Mouse (Mus musculus) intestine, embryonic 15.5 days (tissue): Measurements from ENCODE around the gene Fndc3b. TPM values are rescaled to one million over a fixed set of nuclear protein-coding genes. Genes with fewer than 3 reads are reported as not detected.

Experiments
- ATAC-seq: fragments of 200-750 bp; cut with Nextera tagmentation; 2 replicates; pipeline ENCODE4 v1.8.0; 2017; ENCODE audit warnings: moderate TSS enrichment, moderate library complexity
- H3K27ac ChIP-seq: fragments of 300-500 bp; sonication (generic); 2 replicates; pipeline ENCODE4 v1.5.1; 2015; ENCODE audit warnings: mild to moderate bottlenecking, inconsistent platforms
- H3K27me3 ChIP-seq: fragments of 300-500 bp; sonication (generic); replicated peaks from 2 replicates; pipeline ENCODE4 v1.6.1; 2015; ENCODE audit warnings: inconsistent platforms
- H3K36me3 ChIP-seq: fragments of 300-500 bp; sonication (generic); 2 replicates; pipeline ENCODE4 v1.6.1; 2015; ENCODE audit warnings: inconsistent platforms
- H3K4me1 ChIP-seq: fragments of 300-500 bp; sonication (generic); replicated peaks from 2 replicates; pipeline ENCODE4 v1.6.1; 2015; ENCODE audit warnings: inconsistent platforms
- H3K4me2 ChIP-seq: fragments of 300-500 bp; sonication (generic); replicated peaks from 2 replicates; pipeline ENCODE4 v1.6.1; 2015; ENCODE audit warnings: mild to moderate bottlenecking, inconsistent platforms
- H3K4me3 ChIP-seq: fragments of 300-500 bp; sonication (generic); replicated peaks from 2 replicates; pipeline ENCODE4 v1.5.1; 2015; ENCODE audit warnings: inconsistent platforms
- H3K9ac ChIP-seq: fragments of 300-500 bp; sonication (generic); 2 replicates; pipeline ENCODE4 v1.6.1; 2015; ENCODE audit warnings: inconsistent platforms
- H3K9me3 ChIP-seq: fragments of 300-500 bp; sonication (generic); 2 replicates; pipeline ENCODE4 v1.6.1; 2016; ENCODE audit warnings: inconsistent platforms
- WGBS: fragments of 180-500 bp; shearing (Covaris S2); methylation state at CpG from one replicate; pipeline ENCODE4 v1.1.7; 2015; 5-methylcytosine and 5-hydroxymethylcytosine counted together
- polyA plus RNA-seq: library from polyadenylated mRNA; unstranded; fragments of >200 nt; fragmentation: Nextera tagmentation; extraction: Ambion mirVana; gene quantifications from 2 replicates; pipeline ENCODE4 v1.2.1, GENCODE M21; 2015

Fndc3b gene
- polyA plus RNA-seq, 1 experiment from 2014 or later, result 20.1 TPM

DNA sequence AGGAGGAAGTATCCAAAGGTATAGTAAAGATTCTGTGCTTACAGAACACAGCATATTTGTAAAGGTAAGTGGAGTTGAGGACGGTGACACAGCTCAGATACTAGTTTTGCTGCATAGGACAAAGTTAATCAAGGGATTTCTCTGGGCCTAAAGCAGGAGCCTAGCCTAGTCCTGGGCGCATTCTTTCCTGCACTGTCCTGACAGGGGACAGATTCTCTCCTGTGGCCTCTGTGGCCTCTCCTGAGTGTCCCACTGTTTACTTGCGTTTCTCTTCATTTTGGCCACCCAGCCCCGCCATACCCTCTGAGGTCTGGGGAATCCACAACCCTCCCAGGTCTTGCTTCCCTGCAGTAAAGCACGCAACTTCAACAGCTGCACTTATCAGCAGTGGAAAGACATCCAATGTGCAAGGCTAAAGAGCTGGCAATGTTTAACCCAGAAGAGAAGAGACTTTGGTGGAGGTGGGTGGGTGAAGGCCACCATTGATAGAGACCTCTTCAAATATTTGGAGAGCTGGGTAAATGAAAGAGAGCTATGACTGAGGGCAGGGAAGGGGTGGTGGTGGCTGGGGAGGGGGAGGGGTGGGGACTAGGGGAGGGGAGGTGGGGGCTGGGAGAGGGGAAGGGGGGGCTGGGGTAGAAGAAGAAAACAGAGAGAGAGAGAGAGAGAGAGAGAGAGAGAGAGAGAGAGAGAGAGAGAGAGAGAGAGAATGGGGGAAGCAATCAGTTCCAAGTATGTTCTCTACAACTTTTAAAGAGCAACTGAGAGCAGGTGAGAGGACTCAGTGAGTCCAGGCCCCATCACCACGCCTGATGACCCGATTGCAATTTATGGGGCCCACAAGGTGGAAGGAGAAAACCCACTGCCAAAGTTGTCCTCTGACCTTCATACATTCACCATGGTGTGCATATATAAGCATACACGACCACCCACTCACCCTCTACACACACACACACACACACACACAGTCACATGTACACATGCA lies 18.0 kb upstream of the Fndc3b start:
- H3K4me2 ChIP-seq, result no peak overlapping the region; the same call in 1 of the 2 replicates
- no peaks in the 10 kb centered on the region for H3K9me3 ChIP-seq
- no peak overlapping the region for H3K9ac ChIP-seq
- peak overlapping the region; percentile 81 for H3K27ac ChIP-seq
- peak; percentile 77 for ATAC-seq
- whole genome bisulfite sequencing, result 54% methylated on average over 8 of the region's 8 CpGs
- H3K4me1 ChIP-seq, result peaks cover 12% of the 10 kb centered on the region; the same call in 1 of the 2 replicates
- no peaks in the 10 kb centered on the region for H3K27me3 ChIP-seq
- H3K4me3 ChIP-seq, result no peak overlapping the region
- H3K36me3 ChIP-seq, result no peaks in the 10 kb centered on the region

- no peak overlapping the region for H3K9ac ChIP-seq
- ATAC-seq, result no peak
- WGBS, result 12% methylated on average over 7 of the region's 7 CpGs
- H3K36me3 ChIP-seq, result no peaks in the 10 kb centered on the region
- H3K27ac ChIP-seq, result no peak overlapping the region
- no peaks in the 10 kb centered on the region for H3K9me3 ChIP-seq
- H3K4me1 ChIP-seq, result peaks cover 12% of the 10 kb centered on the region; the same call in 1 of the 2 replicates
- H3K4me2 ChIP-seq, result no peak overlapping the region
- no peak overlapping the region for H3K4me3 ChIP-seq
- no peaks in the 10 kb centered on the region for H3K27me3 ChIP-seq
Observed at GRCm38 (mm10) chr3:27728176-27728575, 17.1 kb upstream of the Fndc3b start.

GRCm38 (mm10) chr3:27725752-27726151 lies 14.6 kb upstream of the Fndc3b start:
- Histone ChIP-seq H3K27ac (no peak overlapping the region), H3K4me2 (no peak overlapping the region), H3K27me3 (no peaks in the 10 kb centered on the region), H3K9me3 (no peaks in the 10 kb centered on the region), H3K36me3 (no peaks in the 10 kb centered on the region), H3K4me1 (peaks cover 12% of the 10 kb centered on the region; the same call in 1 of the 2 replicates), H3K9ac (no peak overlapping the region), H3K4me3 (no peak overlapping the region)
- WGBS, result 74% methylated on average over 6 of the region's 6 CpGs
- ATAC-seq, result no peak

- H3K4me3 ChIP-seq, result no peak overlapping the region
- H3K9me3 ChIP-seq, result no peaks in the 10 kb centered on the region
- no peak overlapping the region for H3K27ac ChIP-seq
- 20% methylated on average over 8 of the region's 8 CpGs for WGBS
- no peaks in the 10 kb centered on the region for H3K36me3 ChIP-seq
- peaks cover 12% of the 10 kb centered on the region; the same call in 1 of the 2 replicates for H3K4me1 ChIP-seq
- no peak overlapping the region for H3K9ac ChIP-seq
- peak; percentile 85 for ATAC-seq
- no peak overlapping the region for H3K4me2 ChIP-seq
- no peaks in the 10 kb centered on the region for H3K27me3 ChIP-seq
Observed at GRCm38 (mm10) chr3:27724208-27724607, 13.1 kb upstream of the Fndc3b start.

GRCm38 (mm10) chr3:27718829-27719365 lies 7.8 kb upstream of the Fndc3b start:
- H3K27me3 ChIP-seq, result no peaks in the 10 kb centered on the region
- no peak overlapping the region for H3K4me2 ChIP-seq
- no peak for ATAC-seq
- no peaks in the 10 kb centered on the region for H3K4me1 ChIP-seq
- no peaks in the 10 kb centered on the region for H3K36me3 ChIP-seq
- no peak overlapping the region for H3K4me3 ChIP-seq
- WGBS, result 65% methylated on average over 5 of the region's 5 CpGs
- no peaks in the 10 kb centered on the region for H3K9me3 ChIP-seq
- no peak overlapping the region for H3K27ac ChIP-seq
- H3K9ac ChIP-seq, result no peak overlapping the region

DNA sequence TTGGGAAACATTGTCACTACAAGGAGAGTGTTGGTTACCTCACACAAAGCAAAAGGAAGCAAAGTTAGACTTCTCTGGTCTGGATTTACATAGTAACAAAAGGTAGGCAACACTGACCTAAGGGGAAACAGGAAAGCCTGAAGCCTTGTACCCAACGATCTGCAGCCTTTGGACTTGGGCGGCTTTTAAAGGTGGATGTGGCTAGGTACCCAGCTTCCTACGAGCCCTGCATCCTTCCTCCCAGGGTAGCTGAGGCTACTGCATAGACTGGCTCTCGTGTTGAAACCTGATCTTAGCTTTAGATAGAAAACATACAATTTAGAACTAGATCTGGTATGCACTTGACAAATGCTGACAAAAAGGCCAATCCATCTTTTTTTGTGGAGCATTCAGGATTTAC lies 2.9 kb upstream of the Fndc3b start:
- no peaks in the 10 kb centered on the region for H3K9me3 ChIP-seq
- 69% methylated on average over 4 of the region's 4 CpGs for WGBS
- H3K36me3 ChIP-seq, result no peaks in the 10 kb centered on the region
- H3K27me3 ChIP-seq, result no peaks in the 10 kb centered on the region
- H3K4me2 ChIP-seq, result no peak overlapping the region
- no peak overlapping the region for H3K4me3 ChIP-seq
- H3K27ac ChIP-seq, result no peak overlapping the region
- no peak for ATAC-seq
- H3K4me1 ChIP-seq, result peaks cover 3% of the 10 kb centered on the region; the same call in 1 of the 2 replicates
- no peak overlapping the region for H3K9ac ChIP-seq

DNA sequence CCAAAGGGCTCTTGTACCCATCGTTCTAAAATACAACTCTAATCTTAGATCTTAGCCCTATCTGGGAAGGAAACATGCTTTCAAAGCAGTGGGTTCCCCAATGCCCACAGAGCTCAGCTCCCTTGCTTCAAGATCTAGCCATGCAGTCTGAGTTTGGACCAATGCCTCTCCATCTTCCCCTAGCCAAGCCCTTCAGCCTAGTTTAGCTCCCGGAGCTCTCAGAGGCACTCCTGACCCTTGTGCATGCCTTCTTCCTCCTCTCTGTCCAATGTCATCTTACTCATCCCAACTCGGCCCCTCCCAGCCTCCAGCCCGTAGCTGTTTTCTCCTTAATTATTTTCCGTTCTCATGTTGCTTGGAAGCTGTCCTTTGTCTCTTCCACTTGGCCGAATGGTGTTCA lies 1.3 kb upstream of the Fndc3b start:
- Histone ChIP-seq H3K36me3 (no peaks in the 10 kb centered on the region), H3K4me1 (peaks cover 7% of the 10 kb centered on the region), H3K4me2 (no peak overlapping the region), H3K4me3 (no peak overlapping the region), H3K27ac (no peak overlapping the region), H3K9me3 (no peaks in the 10 kb centered on the region), H3K27me3 (no peaks in the 10 kb centered on the region), H3K9ac (no peak overlapping the region)
- WGBS, result 66% methylated on average over 6 of the region's 6 CpGs
- no peak for ATAC-seq

- Histone ChIP-seq H3K27ac (peak overlapping the region; percentile 99), H3K9ac (peak overlapping the region; percentile 92), H3K27me3 (no peaks in the 10 kb centered on the region), H3K4me2 (peak overlapping the region; percentile 74), H3K4me3 (peak overlapping the region; percentile 97), H3K9me3 (no peaks in the 10 kb centered on the region), H3K4me1 (peaks cover 20% of the 10 kb centered on the region), H3K36me3 (no peaks in the 10 kb centered on the region)
- WGBS, result under 1% methylated on average over 86 of the region's 86 CpGs
- peak; percentile 82 for ATAC-seq
Observed at GRCm38 (mm10) chr3:27709906-27710647, 1.0 kb downstream of the Fndc3b start.

- no peaks in the 10 kb centered on the region for H3K27me3 ChIP-seq
- peaks cover 25% of the 10 kb centered on the region for H3K4me1 ChIP-seq
- H3K4me3 ChIP-seq, result peak overlapping the region; percentile 97
- H3K9ac ChIP-seq, result peak overlapping the region; percentile 92
- no peaks in the 10 kb centered on the region for H3K36me3 ChIP-seq
- peak overlapping the region; percentile 99 for H3K27ac ChIP-seq
- H3K4me2 ChIP-seq, result peak overlapping the region; percentile 74
- WGBS, result 2% methylated on average over 22 of the region's 22 CpGs
- no peaks in the 10 kb centered on the region for H3K9me3 ChIP-seq
- peak; percentile 16 for ATAC-seq
Observed at GRCm38 (mm10) chr3:27709096-27709905, 1.8 kb downstream of the Fndc3b start.

- Histone ChIP-seq H3K4me3 (peak overlapping the region; percentile 97), H3K36me3 (no peaks in the 10 kb centered on the region), H3K27me3 (no peaks in the 10 kb centered on the region), H3K9me3 (no peaks in the 10 kb centered on the region), H3K27ac (no peak overlapping the region), H3K9ac (peak overlapping the region; percentile 92; the same call in 1 of the 2 replicates), H3K4me2 (peak overlapping the region; percentile 74), H3K4me1 (peaks cover 25% of the 10 kb centered on the region)
- ATAC-seq, result no peak
- WGBS, result 20% methylated on average over 5 of the region's 5 CpGs
Observed at GRCm38 (mm10) chr3:27708581-27708980, 2.5 kb downstream of the Fndc3b start.

- Histone ChIP-seq H3K9ac (no peak overlapping the region), H3K4me1 (peaks cover 25% of the 10 kb centered on the region), H3K9me3 (no peaks in the 10 kb centered on the region), H3K27me3 (no peaks in the 10 kb centered on the region), H3K27ac (no peak overlapping the region), H3K4me2 (no peak overlapping the region), H3K4me3 (no peak overlapping the region), H3K36me3 (no peaks in the 10 kb centered on the region)
- ATAC-seq, result no peak
- 38% methylated on average over 6 of the region's 6 CpGs for WGBS
Observed at GRCm38 (mm10) chr3:27705761-27706160, 5.3 kb downstream of the Fndc3b start.
